Mouse (Mus musculus): ENCODE measurements around the gene Erich3.
A peak's percentile ranks its signal among the peaks of the same experiment; 100 is the strongest.

Gene Erich3

DNA sequence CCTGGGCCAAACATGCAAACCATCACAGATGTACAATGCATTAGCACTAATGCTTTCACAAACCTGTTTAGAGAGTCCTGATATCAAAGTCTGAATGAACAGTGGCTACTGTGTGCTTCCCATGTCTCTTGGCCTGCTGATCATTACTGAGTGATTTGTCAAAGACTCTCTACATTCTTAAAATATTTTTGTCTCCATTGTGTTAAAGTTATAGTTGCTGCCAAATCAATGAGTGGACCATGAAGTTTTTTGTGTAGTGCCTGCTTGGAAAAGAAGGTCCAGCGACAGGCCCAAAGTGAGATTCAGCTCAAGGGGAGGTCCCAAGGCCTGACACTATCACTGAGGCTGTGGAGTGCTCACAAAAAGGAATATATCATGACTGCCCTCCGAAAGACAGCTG, 108.0 kb downstream of the Erich3 start:
- DNase-seq (ENCODE audit: low read depth, low spot score): no peak

- no peak for DNase-seq (ENCODE audit: low read depth, low spot score)
Measured at GRCm38 (mm10) chr3:154778836-154779595, 115.4 kb downstream of the Erich3 start.

- no peak for DNase-seq (ENCODE audit: low read depth, low spot score)
Measured at GRCm38 (mm10) chr3:154786354-154786753, 122.7 kb downstream of the Erich3 start.

GRCm38 (mm10) chr3:154787611-154788010, 124.0 kb downstream of the Erich3 start:
- no peak for DNase-seq (ENCODE audit: low read depth, low spot score)

- DNase-seq (ENCODE audit: low read depth, low spot score): no peak
Measured at GRCm38 (mm10) chr3:154793571-154793970, 129.9 kb downstream of the Erich3 start.

DNA sequence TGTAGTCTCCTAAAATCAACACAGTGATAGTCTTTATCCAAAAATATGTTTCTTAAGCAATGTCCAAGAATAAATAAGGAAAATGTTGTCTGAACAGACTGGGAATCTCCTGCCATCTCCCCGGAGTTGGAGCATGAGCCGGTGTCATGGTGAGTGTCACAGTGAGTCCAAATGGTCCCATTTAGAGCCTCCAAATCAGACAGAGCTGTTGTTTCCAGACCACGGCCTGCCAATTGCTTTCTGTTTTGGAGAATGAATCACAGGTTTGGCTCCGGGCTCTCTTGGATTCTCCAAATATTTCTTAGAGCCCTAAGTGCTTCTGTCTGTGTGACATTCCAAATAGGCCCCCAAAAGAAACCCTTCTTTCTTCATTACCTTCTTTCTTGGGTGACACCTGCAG, 135.1 kb downstream of the Erich3 start:
- DNase-seq (ENCODE audit: low read depth, low spot score): no peak

- no peak for DNase-seq (ENCODE audit: low read depth, low spot score)
Measured at GRCm38 (mm10) chr3:154800454-154800853, 136.8 kb downstream of the Erich3 start.

- DNase-seq (ENCODE audit: low read depth, low spot score): no peak
Measured at GRCm38 (mm10) chr3:154800888-154801429, 137.3 kb downstream of the Erich3 start.

- no peak for DNase-seq (ENCODE audit: low read depth, low spot score)
Measured at GRCm38 (mm10) chr3:154806626-154807025, 143.0 kb downstream of the Erich3 start.

DNA sequence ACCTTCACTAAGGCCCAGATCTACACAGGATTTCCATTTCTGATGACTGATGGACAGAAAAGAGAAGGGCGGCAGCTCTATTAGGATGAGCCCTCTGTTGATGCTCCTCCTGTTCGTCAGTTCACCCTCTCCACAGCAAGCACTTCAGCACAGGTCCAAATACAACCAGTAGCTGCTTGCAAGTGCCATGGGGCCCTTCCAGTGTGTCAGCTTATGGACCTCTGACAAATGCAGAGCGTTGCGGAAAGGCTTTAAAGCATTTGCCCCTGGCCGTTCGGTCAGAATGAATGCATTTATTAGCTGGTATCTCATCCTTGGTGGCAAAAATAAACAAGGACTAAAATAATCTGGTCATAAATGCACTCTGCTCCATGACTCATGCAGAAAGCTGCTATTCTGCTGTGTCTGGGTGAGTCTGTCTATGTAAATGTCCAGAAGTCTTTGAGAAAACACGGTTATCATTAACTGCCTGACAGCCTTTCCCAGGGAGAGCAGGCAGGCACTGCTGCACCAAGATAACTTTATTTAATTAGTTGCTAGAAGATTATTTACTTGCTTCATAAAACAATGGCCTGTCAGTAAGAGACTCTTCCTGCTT, 146.7 kb downstream of the Erich3 start:
- DNase-seq (ENCODE audit: low read depth, low spot score): no peak

- DNase-seq (ENCODE audit: low read depth, low spot score): no peak
Measured at GRCm38 (mm10) chr3:154811281-154811680, 147.6 kb downstream of the Erich3 start.

GRCm38 (mm10) chr3:154811833-154812232, 148.2 kb downstream of the Erich3 start:
- DNase-seq (ENCODE audit: low read depth, low spot score): no peak

GRCm38 (mm10) chr3:154812893-154813292, 149.2 kb downstream of the Erich3 start:
- peak; percentile 26 for DNase-seq (ENCODE audit: low read depth, low spot score)

GRCm38 (mm10) chr3:154815606-154816005, 151.9 kb downstream of the Erich3 start:
- DNase-seq (ENCODE audit: low read depth, low spot score): no peak

DNA sequence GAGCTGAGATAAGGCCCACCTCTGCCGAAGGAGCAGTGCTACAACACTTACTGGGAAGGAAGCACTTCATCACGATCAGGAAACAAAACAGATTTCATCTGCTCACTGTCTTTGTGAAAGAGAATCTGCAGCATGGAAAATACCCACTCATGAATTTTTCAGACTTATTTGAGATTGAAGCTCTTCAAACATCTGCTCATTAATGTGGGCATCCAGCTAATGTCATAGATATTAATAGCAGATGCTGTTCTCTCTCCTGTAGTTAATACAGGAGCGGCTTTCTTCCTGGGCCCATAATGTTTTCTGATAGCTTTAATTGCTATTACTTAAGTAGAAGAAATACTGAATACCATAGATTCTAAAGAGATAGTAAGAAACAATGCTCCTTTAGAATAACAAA, 152.6 kb downstream of the Erich3 start:
- DNase-seq (ENCODE audit: low read depth, low spot score): no peak

DNA sequence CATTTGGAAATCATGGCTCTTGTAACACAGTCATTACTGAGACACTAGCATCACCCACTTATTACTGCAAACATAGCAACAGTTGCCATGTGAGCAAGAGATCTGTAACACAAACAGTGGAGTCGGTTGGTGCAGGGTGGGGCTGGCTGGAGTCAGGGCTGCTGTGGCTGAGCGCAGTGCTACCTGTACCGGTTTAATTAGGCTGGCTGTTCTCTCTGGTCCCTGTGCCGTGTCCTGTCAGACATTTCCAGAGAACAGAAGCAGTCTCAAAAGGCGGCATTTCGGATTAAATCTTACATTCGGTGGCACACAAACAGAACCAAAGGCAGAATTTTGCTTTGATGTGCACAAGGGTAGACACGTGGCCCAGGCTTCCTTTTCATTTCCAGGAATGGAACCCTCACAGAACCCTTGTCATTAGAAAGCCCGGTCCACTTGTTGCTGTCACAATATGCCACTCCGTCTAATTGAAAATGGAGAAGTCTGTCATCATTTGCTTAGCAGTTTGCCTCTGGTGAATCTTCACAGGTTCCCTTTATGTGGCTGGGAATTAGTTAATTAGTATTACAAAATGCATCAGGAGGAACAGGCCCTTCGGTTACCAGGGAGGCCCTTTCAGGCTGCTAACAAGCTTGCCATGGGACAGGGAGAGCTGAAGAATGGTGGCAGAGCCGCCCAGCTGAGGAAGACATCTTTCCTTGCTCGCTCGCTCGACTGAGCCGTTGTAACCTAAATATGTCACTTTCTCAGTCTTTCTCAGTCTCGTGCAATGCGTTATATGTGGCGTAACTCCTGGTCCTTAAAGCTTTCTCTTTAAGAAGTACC, 153.4 kb downstream of the Erich3 start:
- no peak for DNase-seq (ENCODE audit: low read depth, low spot score)

Measured in ZHBTc4 (cell line).